Mouse (Mus musculus) bone marrow macrophage, adult 2 months (primary cell): Measurements from ENCODE around the gene Fbxl13. TPM values are rescaled to one million over a fixed set of nuclear protein-coding genes. Genes with fewer than 3 reads are reported as not detected.

Source experiments
- H3K27ac ChIP-seq: 2 replicates; pipeline ENCODE4 v1.5.1; 2012; ENCODE audit warnings: low read depth, low read length; ENCODE audit not compliant: insufficient read depth
- H3K4me1 ChIP-seq: 2 replicates; pipeline ENCODE4 v1.6.1; 2012; ENCODE audit warnings: low read length; ENCODE audit not compliant: control insufficient read depth, insufficient read depth
- H3K4me3 ChIP-seq: 2 replicates; pipeline ENCODE4 v1.5.1; 2012; ENCODE audit warnings: mild to moderate bottlenecking, low read length, moderate library complexity; ENCODE audit not compliant: insufficient read depth
- CTCF ChIP-seq: IDR thresholded peaks from 2 replicates; pipeline ENCODE4 v1.5.1; 2012; ENCODE audit warnings: low read depth, mild to moderate bottlenecking, low read length, moderate library complexity
- POLR2A ChIP-seq: IDR thresholded peaks from 2 replicates; pipeline ENCODE4 v1.6.1; 2012; ENCODE audit warnings: mild to moderate bottlenecking, low read depth, low read length, borderline replicate concordance
- polyA plus RNA-seq: library from polyadenylated mRNA; stranded (reverse); fragments of >200 nt; gene quantifications from 2 replicates; pipeline ENCODE4 v1.2.4, GENCODE M21; 2012; ENCODE audit not compliant: missing spikeins, insufficient read depth, insufficient read length

Gene Fbxl13
- polyA plus RNA-seq, 1 experiment: not detected

DNA sequence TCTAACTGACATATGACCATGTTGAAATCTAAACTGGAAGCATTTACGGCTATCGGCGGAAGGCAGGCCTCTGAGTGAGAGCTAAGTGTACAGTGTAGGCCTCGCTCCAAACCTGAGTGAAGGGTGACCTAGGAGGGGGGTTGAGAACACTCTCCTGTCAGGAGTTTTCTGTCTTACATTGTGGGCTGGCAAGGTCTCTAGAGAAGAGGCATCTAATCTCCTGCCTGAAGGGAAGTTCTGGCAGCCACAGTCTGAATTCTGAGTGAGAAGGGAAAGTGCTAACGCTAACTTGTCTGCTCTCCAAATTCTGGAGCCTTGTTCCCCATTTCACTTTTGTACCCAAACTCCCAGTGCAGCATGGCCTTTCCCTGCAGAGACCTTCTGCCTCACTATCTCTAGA lies 156.9 kb downstream of the Fbxl13 start:
- TF ChIP-seq POLR2A (no peak), CTCF (no peak)
- H3K4me1 ChIP-seq: peaks cover 19% of the 10 kb centered on the region
- no peak overlapping the region for H3K4me3 ChIP-seq
- H3K27ac ChIP-seq: no peak overlapping the region

DNA sequence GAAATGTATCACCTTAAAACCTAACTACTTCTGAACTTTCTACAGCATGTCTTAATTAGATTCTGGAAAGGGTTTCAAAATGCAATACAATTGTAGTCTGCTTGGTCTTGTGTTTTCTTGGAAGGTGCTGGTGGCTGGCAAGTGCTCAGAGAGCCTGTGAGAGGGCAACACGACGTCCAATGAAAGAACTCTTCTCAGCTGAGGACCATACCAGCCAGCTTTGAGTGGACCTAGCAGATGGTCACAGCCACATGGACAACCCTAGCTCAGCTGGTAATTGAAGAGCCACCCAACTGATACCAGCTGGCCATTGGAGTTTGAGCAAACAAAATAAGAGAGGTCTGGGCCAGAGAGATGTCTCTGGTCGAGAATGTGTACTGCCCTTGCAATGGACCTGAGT lies 157.7 kb downstream of the Fbxl13 start:
- TF ChIP-seq POLR2A (no peak), CTCF (no peak)
- Histone ChIP-seq H3K4me3 (no peak overlapping the region), H3K4me1 (peaks cover 17% of the 10 kb centered on the region), H3K27ac (no peak overlapping the region)

DNA sequence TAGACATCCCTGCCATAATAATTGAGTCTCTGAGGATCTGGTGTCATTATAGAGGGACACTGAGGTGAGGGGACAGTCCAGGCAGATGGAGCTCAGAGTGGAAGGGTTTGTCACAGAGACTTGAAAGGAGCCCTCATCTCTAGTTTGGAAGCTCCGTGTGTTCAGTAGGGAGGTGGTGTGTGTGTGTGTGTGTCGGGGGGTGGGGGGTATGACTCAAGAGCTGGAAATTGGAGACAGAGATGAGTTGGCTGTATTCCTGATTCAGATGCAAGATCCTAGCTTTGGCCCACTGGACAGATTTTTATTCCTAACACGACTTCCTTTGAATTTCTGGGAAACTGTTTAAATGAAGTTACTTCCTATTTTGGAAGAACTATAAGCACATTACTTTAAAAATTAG lies 158.1 kb downstream of the Fbxl13 start:
- TF ChIP-seq POLR2A (no peak), CTCF (no peak)
- Histone ChIP-seq H3K27ac (no peak overlapping the region), H3K4me1 (peaks cover 18% of the 10 kb centered on the region), H3K4me3 (no peak overlapping the region)

DNA sequence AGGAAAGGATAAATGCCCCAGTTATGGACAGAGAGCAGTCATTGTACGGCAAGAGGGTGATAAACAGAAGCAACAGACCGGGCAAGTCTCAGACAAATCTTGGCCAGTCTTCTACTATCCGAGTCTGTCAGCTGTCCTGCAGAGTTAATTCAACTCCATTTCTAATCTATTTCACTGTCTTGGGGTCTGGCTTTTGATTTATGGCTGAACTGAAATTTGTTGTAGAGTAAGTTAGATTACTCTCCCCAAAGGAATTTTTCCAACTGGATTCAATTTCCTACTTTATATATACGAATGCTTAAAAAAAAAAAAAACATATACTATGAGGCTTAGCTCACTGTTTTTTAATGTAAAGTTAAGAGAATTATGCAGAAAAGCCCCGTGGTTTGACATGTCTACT lies 158.6 kb downstream of the Fbxl13 start:
- Histone ChIP-seq H3K27ac (no peak overlapping the region), H3K4me1 (peaks cover 17% of the 10 kb centered on the region), H3K4me3 (no peak overlapping the region)
- no peak for TF ChIP-seq POLR2A
- TF ChIP-seq CTCF: no peak

DNA sequence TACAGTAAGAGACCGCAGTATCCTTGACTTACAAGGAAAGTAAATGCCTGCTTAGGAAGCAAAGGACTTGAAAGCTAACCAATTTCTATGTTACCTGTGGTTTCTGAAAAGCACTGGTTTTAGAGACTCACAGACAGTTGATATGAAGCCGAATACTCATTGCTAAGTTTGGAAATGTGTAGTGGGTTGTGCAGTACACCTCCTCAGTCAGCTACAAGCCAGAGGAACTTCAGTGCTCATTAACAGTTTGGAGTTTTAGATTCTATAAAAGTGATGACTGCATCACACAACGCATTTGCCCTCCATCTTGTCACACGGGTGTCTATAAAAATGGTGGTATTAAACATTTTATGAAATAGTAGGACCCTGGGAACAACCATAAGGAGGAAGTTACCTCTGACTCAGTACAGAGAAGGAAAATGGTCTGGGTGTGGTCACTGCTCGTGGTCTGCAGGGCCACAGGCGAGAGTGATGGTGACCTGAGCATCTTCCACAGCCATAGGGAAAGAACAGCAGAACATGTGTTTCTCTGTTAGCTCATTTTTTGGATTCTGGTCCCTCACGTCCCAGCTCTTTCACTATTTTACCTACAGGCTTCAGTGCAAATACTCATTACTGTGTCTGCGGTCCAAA lies 160.1 kb downstream of the Fbxl13 start:
- TF ChIP-seq POLR2A: no peak
- no peak for TF ChIP-seq CTCF
- Histone ChIP-seq H3K4me1 (peaks cover 17% of the 10 kb centered on the region), H3K4me3 (no peak overlapping the region), H3K27ac (no peak overlapping the region)

DNA sequence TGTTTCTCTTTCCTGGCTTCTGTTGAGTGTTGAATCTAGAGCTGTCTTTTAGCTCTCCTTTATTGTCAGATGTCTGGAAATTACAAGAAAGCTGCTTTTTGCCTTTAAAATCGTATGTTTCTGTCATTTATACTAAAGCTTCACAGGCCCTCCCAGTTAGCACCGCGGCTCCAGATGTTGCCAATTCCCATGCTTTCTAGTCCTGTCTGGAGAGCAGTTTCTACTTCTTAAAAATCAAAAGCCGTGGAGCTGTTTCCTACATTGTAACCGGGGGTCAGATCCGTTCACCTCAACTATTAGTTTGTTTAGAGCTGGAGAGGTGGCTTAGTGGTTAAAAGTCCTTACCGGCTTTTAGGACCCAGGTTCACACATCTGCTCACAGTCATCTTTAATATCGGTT lies 162.2 kb downstream of the Fbxl13 start:
- H3K4me1 ChIP-seq: peaks cover 15% of the 10 kb centered on the region
- TF ChIP-seq POLR2A (no peak), CTCF (no peak)
- H3K4me3 ChIP-seq: no peak overlapping the region
- no peak overlapping the region for H3K27ac ChIP-seq

DNA sequence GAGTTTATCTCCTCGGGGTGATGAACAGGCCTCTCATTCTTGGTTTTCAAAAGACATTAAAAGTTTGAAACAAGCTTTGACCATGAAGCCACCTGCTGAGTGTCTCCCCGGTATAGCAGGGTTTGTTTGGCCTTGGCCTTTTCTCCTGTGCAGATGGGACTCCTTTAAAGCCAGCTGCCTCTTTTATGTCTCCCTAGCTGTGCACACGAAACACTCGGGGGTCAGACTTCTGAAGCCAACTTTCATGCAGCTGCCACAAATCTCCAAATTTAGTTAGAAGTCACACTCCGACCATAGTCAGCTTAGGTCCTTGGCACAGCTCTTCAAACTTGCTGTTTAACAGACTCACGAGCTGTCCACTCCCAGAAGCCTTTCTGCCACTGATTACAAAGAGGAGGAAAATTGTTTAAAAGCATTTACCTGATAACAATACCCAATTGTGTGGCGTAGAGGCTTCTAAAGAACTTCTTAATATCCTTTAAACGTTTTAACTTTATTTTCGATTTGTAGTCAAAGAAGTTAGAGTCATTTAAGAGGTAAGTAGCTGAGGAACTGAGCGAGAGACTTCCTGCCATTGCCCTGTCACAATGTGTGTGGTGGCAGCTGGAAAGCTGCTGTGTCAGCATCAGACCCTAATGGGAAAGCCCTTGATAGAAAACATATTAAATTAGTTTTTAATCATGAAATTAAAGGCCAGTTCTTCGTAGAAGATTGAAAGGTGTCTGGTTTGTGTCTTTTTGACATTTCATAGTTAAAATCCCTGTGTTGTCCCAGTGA lies 162.8 kb downstream of the Fbxl13 start:
- Histone ChIP-seq H3K4me3 (no peak overlapping the region), H3K4me1 (peaks cover 15% of the 10 kb centered on the region), H3K27ac (no peak overlapping the region)
- TF ChIP-seq POLR2A (no peak), CTCF (no peak)

DNA sequence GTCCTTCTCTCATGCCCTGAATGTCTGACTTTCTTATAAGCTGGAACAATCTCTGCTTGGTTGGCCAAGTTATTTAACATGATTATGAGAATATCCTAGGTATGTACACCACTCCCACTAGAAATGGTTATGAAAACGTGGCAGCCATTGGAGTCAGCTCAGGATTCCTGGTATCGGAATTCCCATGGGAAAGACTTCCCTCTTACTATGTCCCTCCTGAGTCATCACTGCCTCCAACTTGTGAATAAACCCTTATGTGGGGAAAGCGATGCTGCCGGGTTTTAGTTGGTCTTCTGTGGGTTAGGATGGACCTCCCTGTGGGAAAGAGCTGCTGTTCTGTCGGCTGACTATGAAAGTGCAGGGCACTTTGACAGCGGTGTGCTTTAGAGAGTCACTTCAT lies 163.9 kb downstream of the Fbxl13 start:
- H3K4me1 ChIP-seq: peaks cover 15% of the 10 kb centered on the region
- TF ChIP-seq CTCF: no peak
- no peak for TF ChIP-seq POLR2A
- no peak overlapping the region for H3K4me3 ChIP-seq
- no peak overlapping the region for H3K27ac ChIP-seq

DNA sequence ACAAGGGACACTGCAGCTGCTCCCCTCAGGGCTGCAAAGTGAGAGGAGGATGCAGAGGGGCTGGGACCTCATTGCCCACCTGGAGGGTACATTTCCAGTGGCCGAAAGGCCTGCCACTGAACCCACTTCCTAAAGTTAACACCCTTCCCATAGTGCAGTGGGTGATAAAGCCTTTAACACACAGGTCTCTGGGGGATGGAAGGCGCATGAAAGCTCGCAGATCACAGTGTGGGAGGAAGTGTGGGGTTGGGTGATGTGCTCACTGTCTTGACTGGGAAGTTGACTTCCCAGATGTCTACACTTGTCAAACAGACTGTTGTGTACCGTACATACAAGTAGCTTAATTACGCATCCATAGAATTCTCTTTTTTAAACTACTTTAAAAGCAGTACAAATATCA lies 165.7 kb downstream of the Fbxl13 start:
- H3K4me1 ChIP-seq: peaks cover 2% of the 10 kb centered on the region; the same call in 1 of the 2 replicates
- TF ChIP-seq CTCF: no peak
- TF ChIP-seq POLR2A: no peak
- no peak overlapping the region for H3K27ac ChIP-seq
- H3K4me3 ChIP-seq: no peak overlapping the region

DNA sequence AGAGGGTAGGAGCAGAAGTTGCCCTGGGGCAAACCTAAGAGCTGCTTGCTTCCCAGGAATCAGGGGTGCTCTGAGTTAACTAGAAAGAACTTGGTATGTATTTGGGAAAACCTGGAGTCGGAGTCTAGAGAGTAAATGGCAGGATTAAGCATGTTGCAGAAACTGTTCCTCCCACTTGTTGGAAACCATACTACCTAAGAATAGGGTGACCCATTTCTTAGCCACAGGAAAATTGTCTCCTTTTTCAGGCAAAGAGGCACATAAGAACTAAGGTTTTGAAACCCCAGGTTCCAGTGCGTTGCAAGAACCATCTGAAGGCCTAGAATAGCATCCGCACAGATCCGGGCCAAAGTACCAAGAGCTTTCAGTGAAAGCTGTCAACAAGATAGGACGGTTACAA lies 167.0 kb downstream of the Fbxl13 start:
- no peak for TF ChIP-seq POLR2A
- TF ChIP-seq CTCF: no peak
- H3K4me3 ChIP-seq: no peak overlapping the region
- peaks cover 2% of the 10 kb centered on the region; the same call in 1 of the 2 replicates for H3K4me1 ChIP-seq
- H3K27ac ChIP-seq: no peak overlapping the region
